Mouse (Mus musculus): ENCODE results near the gene Whamm.

Gene Whamm

GRCm38 (mm10) chr7:81593387-81593786, 22.3 kb downstream of the Whamm start:
- DNase-seq (ENCODE audit: low read depth in 1 of 2, low spot score in 2 of 2), result no peak

GRCm38 (mm10) chr7:81595056-81595455, 24.0 kb downstream of the Whamm start:
- DNase-seq (ENCODE audit: low read depth in 1 of 2, low spot score in 2 of 2), result no peak

GRCm38 (mm10) chr7:81596086-81596485, 25.0 kb downstream of the Whamm start:
- DNase-seq (ENCODE audit: low read depth in 1 of 2, low spot score in 2 of 2), result no peak

- no peak for DNase-seq (ENCODE audit: low read depth in 1 of 2, low spot score in 2 of 2)
Measured at GRCm38 (mm10) chr7:81597660-81598059, 26.6 kb downstream of the Whamm start.

- no peak for DNase-seq (ENCODE audit: low read depth in 1 of 2, low spot score in 2 of 2)
Measured at GRCm38 (mm10) chr7:81599379-81600280, 28.6 kb downstream of the Whamm start.

GRCm38 (mm10) chr7:81604991-81605390, 33.9 kb downstream of the Whamm start:
- no peak for DNase-seq (ENCODE audit: low read depth in 1 of 2, low spot score in 2 of 2)

- no peak for DNase-seq (ENCODE audit: low read depth in 1 of 2, low spot score in 2 of 2)
Measured at GRCm38 (mm10) chr7:81605489-81605888, 34.4 kb downstream of the Whamm start.

- no peak for DNase-seq (ENCODE audit: low read depth in 1 of 2, low spot score in 2 of 2)
Measured at GRCm38 (mm10) chr7:81606452-81606851, 35.4 kb downstream of the Whamm start.

- DNase-seq (ENCODE audit: low read depth in 1 of 2, low spot score in 2 of 2), result no peak
Measured at GRCm38 (mm10) chr7:81610125-81610524, 39.1 kb downstream of the Whamm start.

GRCm38 (mm10) chr7:81612856-81613635, 42.0 kb downstream of the Whamm start:
- DNase-seq (ENCODE audit: low read depth in 1 of 2, low spot score in 2 of 2), result no peak

- DNase-seq (ENCODE audit: low read depth in 1 of 2, low spot score in 2 of 2), result no peak
Measured at GRCm38 (mm10) chr7:81615031-81615430, 44.0 kb downstream of the Whamm start.

- DNase-seq (ENCODE audit: low read depth in 1 of 2, low spot score in 2 of 2), result no peak
Measured at GRCm38 (mm10) chr7:81622793-81623192, 51.7 kb downstream of the Whamm start.

- no peak for DNase-seq (ENCODE audit: low read depth in 1 of 2, low spot score in 2 of 2)
Measured at GRCm38 (mm10) chr7:81623767-81624166, 52.7 kb downstream of the Whamm start.

GRCm38 (mm10) chr7:81626460-81626859, 55.4 kb downstream of the Whamm start:
- DNase-seq (ENCODE audit: low read depth in 1 of 2, low spot score in 2 of 2), result no peak

- no peak for DNase-seq (ENCODE audit: low read depth in 1 of 2, low spot score in 2 of 2)
Measured at GRCm38 (mm10) chr7:81631261-81631660, 60.2 kb downstream of the Whamm start.

GRCm38 (mm10) chr7:81632586-81632985, 61.5 kb downstream of the Whamm start:
- DNase-seq (ENCODE audit: low read depth in 1 of 2, low spot score in 2 of 2), result no peak

- no peak for DNase-seq (ENCODE audit: low read depth in 1 of 2, low spot score in 2 of 2)
Measured at GRCm38 (mm10) chr7:81641101-81641500, 70.0 kb downstream of the Whamm start.

GRCm38 (mm10) chr7:81644551-81645235, 73.6 kb downstream of the Whamm start:
- DNase-seq (ENCODE audit: low read depth in 1 of 2, low spot score in 2 of 2), result no peak
